Mouse (Mus musculus) forebrain, embryonic 11.5 days (tissue): ENCODE measurements at regions not wholly inside any gene's neighbourhood (a gene's known extent, or its start where the extent isn't known, plus 50 kb on each side); places are given as distances from the start of the nearest gene placed in this dataset.
A peak's percentile ranks its signal among the peaks of the same experiment; 100 is the strongest.

ENCODE experiments used
- ATAC-seq: fragments of 200-750 bp; cut with Nextera tagmentation; replicated peaks from 2 replicates; pipeline ENCODE4 v1.8.0; 2017; ENCODE audit warnings: moderate TSS enrichment; ENCODE audit not compliant: low FRiP score
- DNase-seq: peaks from one replicate; pipeline ENCODE4 v3.0.0-alpha.2; 2017; ENCODE audit warnings: low spot score
- H3K27ac ChIP-seq: fragments of 300-500 bp; sonication (generic); 2 replicates; pipeline ENCODE4 v1.5.1; 2014; ENCODE audit warnings: low read depth, low read length
- H3K27me3 ChIP-seq: fragments of 300-500 bp; sonication (generic); 2 replicates; pipeline ENCODE4 v1.6.1; 2014; ENCODE audit warnings: mild to moderate bottlenecking, low read length, mixed read lengths; ENCODE audit not compliant: control insufficient read depth, insufficient read depth
- H3K36me3 ChIP-seq: fragments of 300-500 bp; sonication (generic); 2 replicates; pipeline ENCODE4 v1.6.1; 2014; ENCODE audit warnings: mild to moderate bottlenecking, low read length, moderate library complexity, mixed read lengths; ENCODE audit not compliant: control insufficient read depth, insufficient read depth
- H3K4me1 ChIP-seq: fragments of 300-500 bp; sonication (generic); replicated peaks from 2 replicates; pipeline ENCODE4 v1.6.1; 2014; ENCODE audit warnings: low read length, mixed read lengths; ENCODE audit not compliant: control insufficient read depth, insufficient read depth
- H3K4me2 ChIP-seq: fragments of 300-500 bp; sonication (generic); 2 replicates; pipeline ENCODE4 v1.6.1; 2014; ENCODE audit warnings: low read depth, mild to moderate bottlenecking, low read length, moderate library complexity, mixed read lengths; ENCODE audit not compliant: severe bottlenecking
- H3K4me3 ChIP-seq: fragments of 300-500 bp; sonication (generic); 2 replicates; pipeline ENCODE4 v1.5.1; 2014; ENCODE audit warnings: low read depth, low read length
- H3K9ac ChIP-seq: fragments of 300-500 bp; sonication (generic); 2 replicates; pipeline ENCODE4 v1.6.1; 2014; ENCODE audit warnings: low read length
- H3K9me3 ChIP-seq: fragments of 300-500 bp; sonication (generic); 2 replicates; pipeline ENCODE4 v1.6.1; 2016; ENCODE audit warnings: low read length, mixed read lengths; ENCODE audit not compliant: control insufficient read depth
- WGBS: fragments of 180-500 bp; shearing (Covaris S2); extraction: QIAGEN DNeasy Blood & Tissue Kit; methylation state at CpG from one replicate; pipeline ENCODE4 v1.1.7; 2014; 5-methylcytosine and 5-hydroxymethylcytosine counted together

- no peak overlapping the region for H3K4me3 ChIP-seq
- 0 out of 2 replicates have a peak overlapping the region, but pooled peaks have one; percentile 46 for H3K27ac ChIP-seq
- H3K4me1 ChIP-seq = peaks cover 7% of the 10 kb centered on the region; the same call in 1 of the 2 replicates
- H3K9me3 ChIP-seq = no peaks in the 10 kb centered on the region
- 4% methylated on average over 1 of the region's 1 CpGs for WGBS
- H3K9ac ChIP-seq = no peak overlapping the region
- ATAC-seq = 0 out of 2 replicates have a peak, but pooled peaks have one; percentile 7
- no peaks in the 10 kb centered on the region for H3K27me3 ChIP-seq
- H3K36me3 ChIP-seq = no peaks in the 10 kb centered on the region
- no peak for DNase-seq
- H3K4me2 ChIP-seq = no peak overlapping the region
Observed at GRCm38 (mm10) chr5:126036686-126037085, 505.1 kb downstream of the Tmem132b start.

DNA sequence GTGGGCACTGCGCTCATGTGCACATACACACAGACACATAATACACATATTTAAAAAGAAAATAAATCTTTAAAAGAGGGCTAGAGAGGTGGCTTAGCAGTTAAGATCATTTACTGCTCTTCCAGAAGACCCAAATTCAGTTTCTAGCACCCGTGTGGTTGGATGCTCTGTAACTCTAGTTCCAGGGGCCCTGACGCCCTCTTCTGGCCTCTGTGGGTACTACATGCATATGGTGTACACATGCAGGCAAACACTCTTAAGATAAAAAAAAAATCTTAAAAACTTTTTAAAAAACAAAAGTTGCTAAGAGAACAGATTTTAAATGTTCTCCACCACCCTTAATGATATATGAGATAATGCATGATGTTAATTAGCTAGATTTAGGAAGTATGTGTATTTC is 514.2 kb downstream of the Tmem132b start:
- Histone ChIP-seq H3K27ac (no peak overlapping the region), H3K27me3 (no peaks in the 10 kb centered on the region), H3K36me3 (no peaks in the 10 kb centered on the region), H3K4me2 (no peak overlapping the region), H3K9ac (no peak overlapping the region), H3K4me3 (no peak overlapping the region), H3K9me3 (peaks cover 1% of the 10 kb centered on the region; the same call in 1 of the 2 replicates), H3K4me1 (no peaks in the 10 kb centered on the region)
- no peak for ATAC-seq
- DNase-seq = no peak
- WGBS = 80% methylated on average over 3 of the region's 3 CpGs

GRCm38 (mm10) chr5:126063644-126064043 is 532.1 kb downstream of the Tmem132b start:
- ATAC-seq (no peak), DNase-seq (no peak)
- H3K27ac ChIP-seq = no peak overlapping the region
- no peak overlapping the region for H3K9ac ChIP-seq
- no peaks in the 10 kb centered on the region; the same call in 1 of the 2 replicates for H3K9me3 ChIP-seq
- H3K4me2 ChIP-seq = no peak overlapping the region
- no peaks in the 10 kb centered on the region for H3K4me1 ChIP-seq
- no peak overlapping the region for H3K4me3 ChIP-seq
- H3K27me3 ChIP-seq = no peaks in the 10 kb centered on the region
- no peaks in the 10 kb centered on the region for H3K36me3 ChIP-seq

DNA sequence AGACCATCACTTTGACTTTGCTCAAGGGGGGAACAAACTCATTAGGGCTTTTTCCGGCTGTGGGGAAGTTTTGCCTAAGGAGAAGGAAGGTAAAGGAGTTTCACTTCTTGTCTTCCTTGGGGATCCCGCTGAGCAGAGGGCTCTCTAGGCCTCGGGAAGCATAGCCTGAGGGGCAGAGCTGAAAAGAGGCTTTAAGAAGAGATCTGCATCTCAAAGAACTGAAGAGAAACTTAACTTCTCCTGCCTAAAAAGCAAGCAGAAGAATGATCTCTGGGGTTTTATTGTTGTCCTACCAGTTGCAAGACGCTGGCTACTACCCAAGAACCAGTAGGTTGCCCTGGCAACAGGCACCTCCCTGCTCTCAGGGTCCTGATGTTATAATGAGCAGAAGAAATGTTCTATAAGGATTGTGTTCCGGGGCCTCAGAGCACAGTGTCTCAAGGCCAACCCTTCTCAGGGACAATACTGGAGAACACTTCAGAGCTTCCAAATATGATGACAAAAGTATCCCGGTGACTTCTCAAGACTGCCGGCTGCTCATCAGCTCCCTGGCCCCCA is 547.8 kb downstream of the Tmem132b start:
- no peaks in the 10 kb centered on the region for H3K9me3 ChIP-seq
- no peak overlapping the region for H3K9ac ChIP-seq
- peaks cover 3% of the 10 kb centered on the region; the same call in 1 of the 2 replicates for H3K4me1 ChIP-seq
- no peak overlapping the region for H3K4me3 ChIP-seq
- H3K27me3 ChIP-seq = no peaks in the 10 kb centered on the region
- peak; percentile 70 for DNase-seq
- peak; percentile 71; the same call in 1 of the 2 replicates for ATAC-seq
- H3K27ac ChIP-seq = no peak overlapping the region
- H3K4me2 ChIP-seq = no peak overlapping the region
- H3K36me3 ChIP-seq = no peaks in the 10 kb centered on the region
- WGBS = 18% methylated on average over 7 of the region's 7 CpGs

- H3K9me3 ChIP-seq = no peaks in the 10 kb centered on the region
- H3K27ac ChIP-seq = no peak overlapping the region
- ATAC-seq (no peak), DNase-seq (no peak)
- H3K9ac ChIP-seq = no peak overlapping the region
- WGBS = 42% methylated on average over 4 of the region's 4 CpGs
- no peaks in the 10 kb centered on the region for H3K36me3 ChIP-seq
- no peak overlapping the region for H3K4me2 ChIP-seq
- H3K4me1 ChIP-seq = no peaks in the 10 kb centered on the region
- no peaks in the 10 kb centered on the region for H3K27me3 ChIP-seq
- no peak overlapping the region for H3K4me3 ChIP-seq
Observed at GRCm38 (mm10) chr5:126088251-126088914, 556.8 kb downstream of the Tmem132b start.

GRCm38 (mm10) chr5:126093196-126093595 is 561.6 kb downstream of the Tmem132b start:
- Histone ChIP-seq H3K36me3 (no peaks in the 10 kb centered on the region), H3K27me3 (no peaks in the 10 kb centered on the region), H3K4me2 (no peak overlapping the region), H3K27ac (no peak overlapping the region), H3K4me1 (no peaks in the 10 kb centered on the region), H3K9ac (no peak overlapping the region), H3K9me3 (no peaks in the 10 kb centered on the region), H3K4me3 (no peak overlapping the region)
- no peak for ATAC-seq
- DNase-seq = no peak
- whole genome bisulfite sequencing = 92% methylated on average over 5 of the region's 5 CpGs

DNA sequence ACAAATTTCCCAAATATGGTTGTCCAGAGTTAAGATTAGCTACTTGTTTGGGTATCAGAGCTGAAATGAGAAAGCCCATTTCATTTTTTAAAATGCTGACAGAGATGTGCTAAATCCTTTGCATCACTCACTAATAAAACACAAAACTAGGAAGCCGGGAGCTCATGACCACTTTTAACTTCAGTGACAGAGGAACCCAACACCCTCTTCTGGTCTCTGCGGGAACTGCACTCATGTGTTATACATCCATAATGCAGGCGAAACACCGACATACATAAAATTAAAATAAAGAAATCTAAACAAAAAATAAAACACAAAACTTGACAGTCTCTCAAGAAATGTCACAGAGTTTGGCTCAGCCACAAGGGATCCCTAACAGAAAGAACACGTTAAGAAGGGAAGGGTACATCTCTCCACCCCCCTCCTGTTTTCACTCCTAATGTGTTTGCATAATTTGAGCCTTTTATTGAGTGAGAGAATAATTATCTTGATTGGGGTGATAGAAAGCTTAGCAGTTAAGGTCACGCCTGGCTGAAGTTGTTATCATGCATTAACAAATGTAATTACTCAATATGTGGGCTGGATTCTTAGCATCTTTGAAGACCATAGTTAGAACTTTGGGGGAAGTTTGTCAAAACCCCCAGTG is 565.2 kb downstream of the Tmem132b start:
- Histone ChIP-seq H3K27me3 (no peaks in the 10 kb centered on the region), H3K9ac (no peak overlapping the region), H3K4me2 (no peak overlapping the region), H3K4me1 (no peaks in the 10 kb centered on the region), H3K9me3 (no peaks in the 10 kb centered on the region), H3K36me3 (no peaks in the 10 kb centered on the region), H3K4me3 (no peak overlapping the region), H3K27ac (no peak overlapping the region)
- no peak for DNase-seq
- WGBS = 75% methylated on average over 6 of the region's 6 CpGs
- no peak for ATAC-seq

DNA sequence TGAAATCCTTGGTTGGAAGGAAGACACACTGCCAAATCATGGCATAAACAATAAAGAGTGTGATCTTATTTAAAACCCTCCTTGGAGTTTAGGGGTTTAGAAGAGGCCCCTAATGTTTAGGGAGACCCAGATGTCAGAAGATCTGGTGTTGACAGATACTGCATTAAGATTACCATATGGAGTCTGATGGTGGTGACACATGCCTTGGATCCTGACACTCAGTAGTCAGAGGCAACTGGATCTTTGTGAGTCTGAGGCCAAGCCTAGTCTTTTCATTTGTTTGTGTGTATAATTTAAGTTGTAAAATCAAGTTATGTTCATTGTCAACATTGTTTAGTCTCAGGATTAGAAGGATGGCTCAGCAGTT is 565.7 kb downstream of the Tmem132b start:
- Histone ChIP-seq H3K4me1 (no peaks in the 10 kb centered on the region), H3K27me3 (no peaks in the 10 kb centered on the region), H3K9ac (no peak overlapping the region), H3K27ac (no peak overlapping the region), H3K36me3 (no peaks in the 10 kb centered on the region), H3K4me3 (no peak overlapping the region), H3K4me2 (no peak overlapping the region), H3K9me3 (no peaks in the 10 kb centered on the region)
- DNase-seq (no peak), ATAC-seq (no peak)

- Histone ChIP-seq H3K36me3 (no peaks in the 10 kb centered on the region), H3K27ac (no peak overlapping the region), H3K27me3 (no peaks in the 10 kb centered on the region), H3K4me2 (no peak overlapping the region), H3K4me1 (no peaks in the 10 kb centered on the region), H3K4me3 (no peak overlapping the region), H3K9me3 (no peaks in the 10 kb centered on the region), H3K9ac (no peak overlapping the region)
- ATAC-seq = no peak
- no peak for DNase-seq
- WGBS = 79% methylated on average over 7 of the region's 7 CpGs
Observed at GRCm38 (mm10) chr5:126098433-126098832, 566.9 kb downstream of the Tmem132b start.
